Mouse (Mus musculus) CD4-positive, CD25-positive, alpha-beta regulatory T cell, adult 4 months (primary cell): Measurements from ENCODE around the gene Cideb. TPM values are rescaled to one million over a fixed set of nuclear protein-coding genes. Genes with fewer than 3 reads are reported as not detected.

Source experiments
- ATAC-seq: one replicate; pipeline ENCODE4 v1.8.0; 2017
- polyA plus RNA-seq, 2 experiments: library from polyadenylated mRNA; unstranded; fragments of 100-300 nt; shearing (Covaris generic); gene quantifications; one replicate each; pipeline ENCODE4 v1.2.1; 2017

Cideb gene
- polyA plus RNA-seq, 2 experiments from 2014 or later, result not detected

- ATAC-seq, result peak; percentile 59
Observed at GRCm38 (mm10) chr14:55721700-55722437, 36.4 kb downstream of the Cideb start, which contains the start of gene Rabggta. Rabggta (minus strand) TSS chr14:55722263.

GRCm38 (mm10) chr14:55721076-55721475, 37.2 kb downstream of the Cideb start:
- ATAC-seq, result no peak

GRCm38 (mm10) chr14:55720666-55721065, 37.6 kb downstream of the Cideb start:
- no peak for ATAC-seq

GRCm38 (mm10) chr14:55719737-55720136, 38.5 kb downstream of the Cideb start:
- no peak for ATAC-seq

- no peak for ATAC-seq
Observed at GRCm38 (mm10) chr14:55716884-55717283, 41.4 kb downstream of the Cideb start.

- ATAC-seq, result no peak
Observed at GRCm38 (mm10) chr14:55716271-55716670, 42.0 kb downstream of the Cideb start.

- ATAC-seq, result no peak
Observed at GRCm38 (mm10) chr14:55714893-55715292, 43.4 kb downstream of the Cideb start.

GRCm38 (mm10) chr14:55713729-55714122, 44.5 kb downstream of the Cideb start, which contains the start of gene Tgm1:
Tgm1 (minus strand) TSS chr14:55713926.
- ATAC-seq, result no peak

GRCm38 (mm10) chr14:55713007-55713728, 45.1 kb downstream of the Cideb start:
- ATAC-seq, result no peak

- ATAC-seq, result no peak
Observed at GRCm38 (mm10) chr14:55711786-55712185, 46.5 kb downstream of the Cideb start.

GRCm38 (mm10) chr14:55709509-55709908, 48.7 kb downstream of the Cideb start:
- no peak for ATAC-seq

- ATAC-seq, result no peak
Observed at GRCm38 (mm10) chr14:55707397-55707796, 50.9 kb downstream of the Cideb start.

- no peak for ATAC-seq
Observed at GRCm38 (mm10) chr14:55706051-55706600, 52.1 kb downstream of the Cideb start.

Other genes starting within 250 kb of the Cideb start
- not detected for gene Cpne6, start 248.0 kb downstream of the Cideb start, polyA plus RNA-seq
- under 1 TPM in 1 of 2 experiments, not detected in 1; 0.07 TPM for gene Nrl, start 233.5 kb downstream of the Cideb start, polyA plus RNA-seq
- 10 to 100 TPM; 37.3 to 57.7 TPM for gene Pck2, start 218.2 kb downstream of the Cideb start, polyA plus RNA-seq
- 100 to 1,000 TPM; 103 to 125 TPM for gene Dcaf11, start 198.5 kb downstream of the Cideb start, polyA plus RNA-seq
- 1 to 10 TPM; 3.3 to 7.1 TPM for gene A730061H03Rik, start 198.1 kb downstream of the Cideb start, polyA plus RNA-seq
- not detected for gene Fitm1, start 182.8 kb downstream of the Cideb start, polyA plus RNA-seq
- gene Psme1, start 180.3 kb downstream of the Cideb start, polyA plus RNA-seq, result 100 to 1,000 TPM; 664 to 711 TPM
- 10 to 100 TPM; 20.9 to 22.9 TPM for gene Emc9, start 173.2 kb downstream of the Cideb start, polyA plus RNA-seq
- 100 to 1,000 TPM; 853 to 877 TPM for gene Psme2, start 167.3 kb downstream of the Cideb start, polyA plus RNA-seq
- gene Rnf31, start 166.8 kb downstream of the Cideb start, polyA plus RNA-seq, result 10 to 100 TPM; 35.5 to 47.2 TPM
- gene Irf9, start 154.9 kb downstream of the Cideb start, polyA plus RNA-seq, result 100 to 1,000 TPM; 168 to 222 TPM
- 10 to 100 TPM; 14.5 to 22.1 TPM for gene Rec8, start 140.4 kb downstream of the Cideb start, polyA plus RNA-seq
- gene Ipo4, start 122.5 kb downstream of the Cideb start, polyA plus RNA-seq, result 10 to 100 TPM; 33.4 to 42.0 TPM
- under 1 TPM in 1 of 2 experiments, not detected in 1; 0.98 TPM for gene Gm49378, start 120.6 kb downstream of the Cideb start, polyA plus RNA-seq
- 10 to 100 TPM; 39.7 to 46.7 TPM for gene Tm9sf1, start 114.7 kb downstream of the Cideb start, polyA plus RNA-seq
- 1 to 10 TPM in 1 of 2 experiments, under 1 TPM in 1; 0.69 to 1.3 TPM for gene Tssk4, start 108.3 kb downstream of the Cideb start, polyA plus RNA-seq
- gene Mdp1, start 98.0 kb downstream of the Cideb start, polyA plus RNA-seq, result 100 to 1,000 TPM in 1 of 2 experiments, 10 to 100 TPM in 1; 92.4 to 106 TPM
- 10 to 100 TPM; 29.8 to 34.1 TPM for gene Gmpr2, start 86.5 kb downstream of the Cideb start, polyA plus RNA-seq
- gene Nedd8, start 86.3 kb downstream of the Cideb start, polyA plus RNA-seq, result 100 to 1,000 TPM; 338 to 343 TPM
- 10 to 100 TPM; 26.4 to 29.2 TPM for gene Tinf2, start 76.6 kb downstream of the Cideb start, polyA plus RNA-seq
- gene Tgm1, start 44.5 kb downstream of the Cideb start, polyA plus RNA-seq, result not detected
- gene Rabggta, start 36.2 kb downstream of the Cideb start, polyA plus RNA-seq, result 10 to 100 TPM; 70.5 to 94.7 TPM
- gene Dhrs1, start 12.8 kb downstream of the Cideb start, polyA plus RNA-seq, result 10 to 100 TPM; 40.8 to 46.5 TPM
- gene Nop9, start 12.8 kb downstream of the Cideb start, polyA plus RNA-seq, result 1 to 10 TPM; 3.6 to 5.8 TPM
- gene Ltb4r2, start 3.0 kb upstream of the Cideb start, polyA plus RNA-seq, result under 1 TPM in 1 of 2 experiments, not detected in 1; 0.08 TPM
- 1 to 10 TPM; 4.1 to 4.5 TPM for gene Ltb4r1, start 7.5 kb upstream of the Cideb start, polyA plus RNA-seq
- gene Adcy4, start 25.6 kb upstream of the Cideb start, polyA plus RNA-seq, result 1 to 10 TPM in 1 of 2 experiments, not detected in 1; 1.0 TPM
- 10 to 100 TPM; 80.3 to 81.9 TPM for gene Ripk3, start 30.4 kb upstream of the Cideb start, polyA plus RNA-seq
- gene Nfatc4, start 64.7 kb upstream of the Cideb start, polyA plus RNA-seq, result not detected
- under 1 TPM; 0.04 to 0.11 TPM for gene Nynrin, start 95.6 kb upstream of the Cideb start, polyA plus RNA-seq
- not detected for gene Cbln3, start 125.9 kb upstream of the Cideb start, polyA plus RNA-seq
- gene Khnyn, start 126.5 kb upstream of the Cideb start, polyA plus RNA-seq, result 10 to 100 TPM; 13.4 to 13.9 TPM
- 100 to 1,000 TPM in 1 of 2 experiments, 10 to 100 TPM in 1; 88.4 to 115 TPM for gene Sdr39u1, start 141.8 kb upstream of the Cideb start, polyA plus RNA-seq
- gene Cma1, start 186.2 kb upstream of the Cideb start, polyA plus RNA-seq, result not detected
- gene Cma2, start 192.5 kb upstream of the Cideb start, polyA plus RNA-seq, result not detected